Mouse (Mus musculus) kidney, postnatal 36 days (tissue): Measurements from ENCODE around the gene Alkbh6.

Source experiments
- DNase-seq, 2 experiments: peaks; one replicate each; pipeline ENCODE4 v3.0.0; 2021 to 2022; ENCODE audit warnings: mixed read lengths in 2 of 2

The Alkbh6 gene

GRCm38 (mm10) chr7:30295103-30295502, 13.4 kb upstream of the Alkbh6 start:
- DNase-seq, result peak in 1 of 2 experiments; percentile 40

DNA sequence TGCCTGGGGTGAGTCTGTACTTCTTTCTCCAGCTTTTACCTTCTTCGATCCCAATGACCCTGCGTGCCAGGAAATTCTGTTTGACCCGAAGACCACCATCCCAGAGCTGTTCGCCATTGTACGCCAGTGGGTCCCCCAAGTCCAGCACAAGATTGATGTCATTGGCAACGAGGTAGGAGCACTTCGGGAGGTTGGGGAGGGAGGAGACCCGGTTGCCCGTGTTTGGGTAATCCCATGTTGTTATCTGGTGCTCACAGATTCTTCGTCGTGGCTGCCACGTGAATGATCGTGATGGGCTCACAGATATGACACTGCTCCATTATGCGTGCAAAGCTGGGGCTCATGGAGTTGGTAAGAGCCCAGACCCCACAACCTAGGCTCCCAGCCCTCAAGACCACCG, 11.7 kb upstream of the Alkbh6 start:
- DNase-seq, result no peak

DNA sequence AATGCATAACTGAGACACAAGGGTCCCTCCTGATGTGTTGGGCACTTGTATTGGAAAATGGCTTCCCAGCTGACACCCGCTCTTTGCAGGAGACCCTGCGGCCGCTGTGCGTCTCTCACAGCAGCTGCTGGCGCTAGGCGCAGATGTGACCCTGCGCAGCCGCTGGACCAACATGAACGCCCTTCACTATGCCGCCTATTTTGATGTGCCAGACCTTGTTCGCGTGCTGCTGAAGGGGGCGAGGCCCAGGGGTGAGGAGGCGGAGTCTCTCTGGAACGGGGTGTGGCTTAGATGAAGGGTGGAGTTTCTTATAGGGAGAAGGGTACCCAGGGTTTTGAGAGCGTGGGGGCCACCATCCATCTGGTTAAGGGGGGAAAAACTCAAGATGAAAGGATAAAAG, 11.3 kb upstream of the Alkbh6 start:
- DNase-seq, result no peak

- peak in 1 of 2 experiments; percentile 57 for DNase-seq
Measured at GRCm38 (mm10) chr7:30300914-30301313, 7.6 kb upstream of the Alkbh6 start.

GRCm38 (mm10) chr7:30306083-30306779, 2.3 kb upstream of the Alkbh6 start:
- peak in 1 of 2 experiments; percentile 52 for DNase-seq

DNA sequence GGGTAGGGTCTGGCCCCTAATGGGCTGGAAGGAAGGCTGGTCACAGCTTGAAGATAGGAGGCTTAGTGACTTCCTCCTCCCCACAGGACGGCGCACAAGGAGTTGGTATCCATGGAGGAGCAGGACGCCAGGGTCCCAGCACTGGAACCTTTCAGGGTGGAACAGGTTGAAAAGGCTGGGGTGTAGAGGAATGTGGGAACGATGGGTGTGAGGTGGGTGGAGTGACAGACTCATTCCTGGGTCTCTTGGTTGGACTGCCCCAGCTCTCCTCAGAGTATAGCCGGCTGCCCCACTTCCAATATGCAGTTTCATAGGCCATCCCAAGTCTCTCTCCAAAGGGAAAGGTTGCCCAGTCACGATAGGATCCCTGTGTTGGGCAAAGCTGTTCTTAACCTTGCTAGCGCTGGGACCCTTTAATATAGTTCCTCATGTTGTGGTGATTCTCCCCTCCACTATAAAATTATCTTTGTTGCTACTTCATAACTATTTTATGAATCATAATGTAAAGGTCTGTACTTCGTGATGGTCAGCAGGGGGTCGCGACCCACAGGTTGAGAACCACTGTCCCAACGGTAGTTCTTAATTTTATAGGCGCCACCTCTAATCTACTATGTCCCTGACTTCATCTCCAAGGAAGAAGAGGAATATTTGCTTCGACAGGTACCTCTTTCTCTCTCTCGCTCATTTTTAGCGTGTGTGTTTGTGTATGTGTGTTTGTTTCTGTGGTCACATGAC, 1.0 kb downstream of the Alkbh6 start:
- peak in 1 of 2 experiments; percentile 47 for DNase-seq

GRCm38 (mm10) chr7:30310136-30310535, 1.6 kb downstream of the Alkbh6 start:
- peak; percentile 41 to 62 for DNase-seq

DNA sequence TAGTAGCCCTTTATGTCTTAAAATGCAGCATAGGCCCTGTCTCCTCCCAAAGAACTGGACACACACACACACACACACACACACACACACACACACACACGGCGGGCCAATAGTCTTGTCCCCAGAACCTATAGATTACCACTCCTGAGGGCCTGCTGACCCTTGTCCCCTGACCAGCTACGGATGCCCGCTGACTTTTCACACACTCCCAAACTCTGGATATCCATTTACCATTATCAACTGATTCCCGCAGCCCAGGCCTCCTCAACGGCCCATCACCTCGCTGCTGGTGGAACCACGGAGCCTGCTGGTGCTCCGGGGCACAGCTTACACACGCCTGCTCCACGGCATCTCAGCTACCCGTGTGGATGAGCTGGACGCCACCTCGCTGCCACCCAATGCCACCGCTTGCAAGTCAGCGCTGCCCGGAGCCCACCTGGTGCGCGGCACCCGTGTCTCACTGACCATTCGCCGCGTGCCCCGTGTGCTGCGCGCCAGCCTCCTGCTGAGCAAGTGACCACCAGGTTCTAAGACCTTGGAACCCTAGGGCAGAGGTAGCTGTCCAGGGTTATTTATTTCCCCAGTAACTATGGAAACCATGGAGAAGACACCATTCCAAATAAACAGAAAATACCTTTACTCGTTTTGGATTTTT, 5.3 kb downstream of the Alkbh6 start:
- DNase-seq, result peak; percentile 80 to 83

- DNase-seq, result peak; percentile 46 to 60
Measured at GRCm38 (mm10) chr7:30314721-30315155, 6.2 kb downstream of the Alkbh6 start, which contains the start of gene Syne4. TSS of gene Syne4 (plus strand) at chr7:30314807.

DNA sequence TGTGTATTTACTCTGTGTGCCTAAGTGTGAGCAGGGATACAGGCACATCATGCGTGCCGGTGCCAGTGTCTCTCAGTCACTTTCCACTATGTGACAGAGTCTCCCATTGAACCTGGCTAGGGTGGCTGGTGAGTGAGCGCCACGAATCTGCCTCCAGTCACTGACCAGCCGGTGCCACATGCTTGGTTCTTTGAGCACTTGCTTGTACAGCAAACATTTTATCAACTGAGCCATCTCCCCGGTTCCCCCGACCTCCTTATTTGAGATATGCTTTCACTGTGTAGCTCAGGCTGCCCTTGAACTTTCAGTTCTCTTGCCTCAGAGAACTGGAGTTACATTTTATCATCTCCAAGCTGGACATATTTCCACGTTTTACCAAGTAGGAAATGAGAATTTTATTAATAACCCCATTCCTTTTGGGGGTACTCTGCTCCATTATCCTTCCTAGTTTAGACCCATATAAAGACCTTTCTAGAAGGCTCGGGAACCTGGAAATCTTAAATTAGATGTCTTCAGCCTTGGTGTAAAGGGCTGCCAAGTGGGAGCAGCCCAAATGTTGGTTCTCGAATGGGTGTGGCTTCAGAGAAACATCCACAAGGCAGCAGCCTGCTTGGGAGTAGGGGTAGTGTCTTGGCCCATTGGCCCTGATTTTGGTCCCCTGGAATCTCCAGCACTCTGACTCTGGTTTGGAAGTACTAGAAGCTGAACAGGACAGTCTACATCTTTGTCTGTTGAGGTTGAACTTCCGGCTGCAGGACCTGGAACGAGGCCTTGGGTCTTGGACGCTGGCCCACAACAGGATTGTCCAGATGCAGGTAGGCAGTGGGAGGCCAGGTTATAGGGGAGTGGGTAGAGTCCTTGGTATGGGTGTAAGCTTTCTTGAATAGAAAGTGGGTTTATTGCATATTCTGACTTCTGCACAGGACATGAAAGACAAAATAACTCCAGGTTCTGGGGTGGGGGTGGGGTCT, 7.3 kb downstream of the Alkbh6 start:
- peak in 1 of 2 experiments; percentile 62 for DNase-seq

DNA sequence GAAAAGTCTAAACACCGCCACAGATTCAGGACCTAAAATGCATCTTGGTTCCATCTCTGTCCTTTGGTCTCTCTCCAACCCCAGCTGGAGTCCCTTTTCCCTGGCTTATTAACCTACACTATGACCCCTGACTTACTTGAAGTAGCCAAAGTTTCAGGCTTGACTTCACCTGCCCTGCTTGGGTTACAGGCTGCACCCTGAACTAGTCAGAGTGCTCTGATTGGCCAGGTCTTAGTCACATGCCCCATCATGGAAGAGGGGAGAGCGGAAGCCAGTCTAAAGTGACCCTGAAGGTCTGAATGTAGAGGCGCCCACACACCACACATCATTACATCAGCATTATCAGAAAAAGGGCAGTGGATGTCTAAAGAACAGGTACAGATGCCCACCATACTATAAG, 9.6 kb downstream of the Alkbh6 start:
- peak; percentile 68 to 80 for DNase-seq

DNA sequence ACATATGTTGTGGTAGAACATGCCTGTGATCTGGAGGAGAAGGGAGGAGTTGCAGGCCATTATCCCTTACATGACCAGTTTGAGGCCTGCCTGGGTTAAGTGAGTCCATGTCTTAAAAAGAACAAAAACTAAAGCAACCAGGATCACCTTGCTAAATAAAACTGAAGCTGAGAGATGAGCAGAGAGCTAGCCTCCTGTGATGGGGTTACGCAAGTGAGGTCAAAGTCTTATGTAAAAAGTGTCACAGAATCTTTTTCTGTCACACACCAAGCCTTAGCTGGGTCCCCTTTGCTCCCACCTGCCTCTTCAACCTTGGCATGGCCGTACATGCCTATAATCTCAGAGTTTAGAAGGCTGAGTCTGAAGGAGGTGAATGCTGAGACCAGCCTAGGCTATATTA, 12.4 kb downstream of the Alkbh6 start:
- DNase-seq, result no peak

DNA sequence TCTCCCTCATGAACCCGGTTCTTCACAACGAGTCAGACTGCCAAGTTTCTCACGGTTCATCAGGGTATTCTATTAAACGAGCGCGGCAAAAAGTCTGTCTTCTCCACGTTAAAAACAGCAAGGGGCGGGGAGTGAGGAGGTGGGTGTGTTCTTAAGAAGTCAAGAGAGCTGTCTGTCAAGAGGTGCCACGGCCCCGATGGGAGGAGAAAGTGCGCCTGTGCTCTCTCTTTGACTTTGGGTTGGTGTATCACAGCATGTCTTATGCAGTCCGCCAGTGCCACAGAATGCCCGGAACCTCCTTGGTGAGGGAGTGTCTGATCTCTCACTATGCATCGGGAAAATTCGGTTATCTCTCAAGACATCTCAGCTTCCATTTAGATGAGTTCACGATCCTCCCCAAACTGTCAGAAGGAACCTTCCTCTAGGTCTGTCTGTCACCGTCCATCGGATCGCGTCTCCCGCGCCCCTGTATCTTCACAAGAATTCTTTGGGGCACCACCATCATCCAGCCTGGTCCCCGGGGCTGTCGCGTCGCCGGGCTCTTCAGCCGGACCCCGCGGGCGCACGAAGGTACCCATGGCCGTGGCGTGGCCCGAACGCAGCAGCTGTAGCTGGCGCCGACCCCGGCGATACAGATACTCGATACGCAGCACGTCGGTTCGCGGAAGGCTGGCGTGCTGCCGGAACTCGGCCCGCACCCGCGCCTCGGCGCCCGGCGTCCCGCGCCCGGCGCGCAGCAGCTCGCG, 13.2 kb downstream of the Alkbh6 start, which contains the start of gene E130208F15Rik:
Gene E130208F15Rik, plus strand, starts transcription at position 202 of the 746 bp plus-strand sequence.
- DNase-seq, result peak; percentile 89 to 94

DNA sequence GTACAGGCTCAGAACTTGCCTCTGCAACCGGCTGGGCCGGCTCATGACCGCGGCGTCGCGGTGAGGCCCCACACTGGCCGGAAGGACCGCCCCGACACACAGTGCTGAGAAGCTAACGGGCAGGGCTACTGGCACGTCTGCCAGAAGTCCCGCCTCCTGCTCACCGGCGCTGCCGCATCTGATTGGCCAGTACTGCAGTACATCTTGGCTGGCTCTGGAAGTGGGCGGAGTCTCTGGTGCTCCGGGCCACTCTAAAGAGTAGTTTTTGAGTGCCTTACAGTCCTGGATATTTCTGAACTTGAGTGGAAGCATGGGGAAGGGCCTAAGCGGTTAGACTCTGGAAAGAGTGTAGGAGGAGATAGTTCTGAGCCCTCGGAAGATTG, 13.8 kb downstream of the Alkbh6 start:
- peak; percentile 98 to 99 for DNase-seq

DNA sequence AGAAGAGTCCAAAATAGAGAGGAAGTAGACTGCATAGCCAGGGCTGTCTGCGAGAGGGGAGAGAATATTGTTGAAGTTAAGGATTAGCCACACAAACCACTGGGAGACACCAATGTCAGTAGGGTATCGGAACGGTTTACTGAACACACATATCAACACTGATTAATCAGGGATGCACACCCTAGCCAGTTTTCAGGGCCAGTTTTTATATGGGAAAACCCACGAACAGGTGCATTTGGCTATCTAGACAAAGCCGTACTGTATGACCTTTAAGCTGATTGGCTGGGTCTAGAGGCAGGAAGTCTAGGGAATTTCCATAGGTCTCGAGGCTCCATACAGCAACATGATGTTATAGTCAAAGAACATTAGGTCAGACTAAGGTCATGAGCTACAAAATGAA, 14.3 kb downstream of the Alkbh6 start:
- DNase-seq, result no peak

DNA sequence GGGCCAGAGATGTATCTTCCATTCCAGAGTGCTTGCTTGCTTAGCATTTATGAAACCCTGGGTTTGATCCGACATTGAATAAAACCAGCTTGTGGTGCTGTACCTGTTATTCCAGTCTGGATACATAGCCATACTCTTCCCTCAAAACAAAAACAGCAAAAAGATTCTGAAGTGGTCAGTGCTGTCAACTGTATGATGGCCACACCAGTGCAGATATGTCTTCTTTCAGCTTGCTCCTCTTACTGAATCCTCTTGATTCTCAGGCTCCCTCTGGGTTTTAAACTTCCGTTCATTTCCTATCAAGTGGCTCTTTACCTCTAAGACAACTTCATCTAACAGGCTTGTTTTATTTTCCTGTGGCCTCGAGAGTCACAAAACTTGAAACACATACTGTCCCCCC, 15.3 kb downstream of the Alkbh6 start, which contains the start of gene Sdhaf1:
Gene Sdhaf1, minus strand, starts transcription at position 101 of the 400 bp plus-strand sequence.
- DNase-seq, result no peak

DNA sequence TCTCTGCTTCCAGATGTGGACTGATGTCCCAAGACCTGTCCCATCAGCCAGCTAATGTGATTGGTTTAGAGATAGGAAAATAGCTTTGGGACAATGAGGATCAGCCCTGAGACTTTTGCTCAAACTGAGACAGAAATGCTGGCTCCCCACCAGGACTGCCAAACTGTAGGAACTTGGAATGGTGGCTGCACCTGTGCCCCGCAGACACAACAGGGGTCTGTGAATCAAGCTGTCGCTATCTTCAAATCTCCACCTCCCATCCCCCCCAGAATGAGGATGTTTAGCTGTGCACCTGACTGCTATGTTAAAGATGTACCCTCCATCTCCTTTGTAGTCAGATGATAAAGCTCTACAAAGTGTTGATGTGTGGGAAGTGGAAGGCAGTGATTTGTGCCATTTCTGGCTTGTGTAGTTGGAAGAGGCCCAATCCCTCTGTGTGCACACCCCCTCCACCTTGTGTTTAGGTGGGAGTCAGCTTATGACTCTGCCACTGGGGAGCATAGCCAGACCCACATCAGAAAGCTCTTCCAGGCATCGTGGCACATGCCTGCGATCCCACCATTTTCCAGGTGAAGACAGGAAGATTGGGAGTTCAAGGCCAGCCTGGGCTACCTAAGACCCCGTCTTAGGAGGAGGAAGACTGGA, 15.9 kb downstream of the Alkbh6 start:
- no peak for DNase-seq

DNA sequence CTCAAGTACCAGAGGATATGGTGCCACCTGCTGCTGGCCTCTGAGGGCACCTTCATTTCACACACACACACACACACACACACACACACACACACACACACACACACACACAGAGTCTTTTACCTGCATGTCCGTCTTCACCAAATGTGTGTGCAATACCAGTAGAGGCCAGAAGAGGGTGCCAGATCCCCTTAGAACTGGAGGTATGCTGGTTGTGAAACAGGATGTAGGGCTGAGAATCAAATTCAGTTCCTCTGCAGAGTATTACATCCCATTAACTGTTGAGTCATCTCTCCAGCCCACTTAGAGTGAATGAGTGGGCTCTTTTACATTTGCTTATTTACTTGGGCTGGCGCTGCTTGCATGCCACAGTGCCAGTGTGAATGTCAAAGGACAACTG, 16.8 kb downstream of the Alkbh6 start:
- DNase-seq, result peak in 1 of 2 experiments; percentile 73

DNA sequence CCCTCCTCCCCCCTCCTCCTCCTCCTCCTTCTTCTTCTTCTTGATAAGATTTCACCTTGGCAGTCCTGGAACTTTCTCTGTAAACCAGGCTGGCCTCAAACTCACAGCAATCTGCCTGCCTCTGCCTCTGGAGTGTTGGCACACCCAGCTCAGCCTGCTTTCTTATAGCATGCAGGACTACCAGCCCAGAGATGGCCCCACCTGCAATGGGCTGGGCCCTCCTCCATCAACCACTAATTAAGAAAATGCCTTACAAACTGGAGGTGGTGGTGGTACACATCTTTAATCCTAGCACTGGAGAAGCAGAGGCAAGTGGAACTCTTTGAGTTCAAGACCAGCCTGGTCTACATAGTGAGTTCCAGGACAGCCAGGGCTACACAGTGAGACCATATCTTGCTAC, 17.9 kb downstream of the Alkbh6 start:
- no peak for DNase-seq

DNA sequence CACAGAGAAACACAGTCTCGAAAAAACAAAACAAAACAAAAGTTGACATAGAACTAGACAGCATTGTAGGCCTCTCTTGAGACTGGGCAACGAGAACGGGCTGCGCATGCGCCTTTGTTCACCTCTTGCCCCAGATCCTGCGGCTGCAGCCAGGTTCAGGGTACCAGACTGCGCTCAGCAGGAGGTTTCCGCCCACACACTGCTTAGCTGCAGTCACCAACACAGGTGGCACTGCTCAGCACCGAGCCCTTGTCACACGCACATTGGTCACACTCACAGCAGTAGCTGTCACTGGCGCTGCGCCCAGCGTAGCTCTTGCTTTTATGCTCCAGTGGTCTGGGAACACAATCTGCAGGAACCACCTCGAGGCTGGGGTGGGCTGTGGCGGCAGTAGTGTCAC, 18.6 kb downstream of the Alkbh6 start:
- peak; percentile 69 to 78 for DNase-seq

GRCm38 (mm10) chr7:30328379-30328778, 19.9 kb downstream of the Alkbh6 start:
- no peak for DNase-seq
